Mouse (Mus musculus) ES-E14 (cell line): ENCODE results near the gene Nif3l1.

ENCODE experiments used
- CHD2 ChIP-seq: IDR thresholded peaks from 2 replicates; pipeline ENCODE4 v1.6.1; 2014; ENCODE audit warnings: mild to moderate bottlenecking, low read depth, low read length, inconsistent platforms
- HCFC1 ChIP-seq: IDR thresholded peaks from 2 replicates; pipeline ENCODE4 v1.6.1; 2012; ENCODE audit warnings: low read length, inconsistent platforms, borderline replicate concordance; ENCODE audit not compliant: insufficient read depth
- MAFK ChIP-seq: IDR thresholded peaks from 2 replicates; pipeline ENCODE4 v1.6.1; 2014; ENCODE audit warnings: mild to moderate bottlenecking, low read depth, low read length, inconsistent platforms; ENCODE audit not compliant: insufficient read depth
- ZNF384 ChIP-seq: IDR thresholded peaks from 2 replicates; pipeline ENCODE4 v1.6.1; 2012; ENCODE audit warnings: low read depth, low read length, inconsistent platforms

DNA sequence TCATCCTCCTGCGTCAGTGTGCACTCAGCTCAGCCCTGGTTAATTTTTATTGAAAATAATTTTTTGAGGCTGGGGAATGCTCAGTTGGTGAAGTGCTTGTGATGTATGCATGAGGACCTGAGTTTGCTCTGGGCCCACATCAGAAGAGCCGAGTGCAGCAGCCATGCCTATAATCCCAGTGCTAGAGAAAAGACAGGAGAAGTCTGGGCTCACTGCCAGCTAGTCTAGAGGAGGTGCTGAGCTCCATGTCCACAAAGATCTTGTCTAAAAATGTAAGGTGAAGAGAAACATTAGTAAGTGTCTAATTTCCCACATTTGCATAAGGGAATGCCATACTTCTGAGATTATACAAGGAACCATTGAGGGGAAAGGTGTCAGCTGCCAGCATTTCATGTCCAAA, 13.9 kb downstream of the Nif3l1 start:
- TF ChIP-seq MAFK (no peak), HCFC1 (no peak), ZNF384 (no peak), CHD2 (no peak)
